23 mouse cellular contexts compared by ENCODE assay signal in genomic region chr10:25441405-25441804, GRCm38 (mm10).
DNase-seq lines count a peak whose midpoint lies in the region; ATAC-seq and TF ChIP-seq lines count a peak whose summit lies in the region.
"Had no signal": no experiment of that assay in that cellular context is flagged by ENCODE, and none has a peak within 500 bp of the region (broad histone marks: within the 10 kb centered on the region; RNA-seq: fewer than 3 reads in every experiment).

No protein-coding gene starts in this region.

- no peak overlapping the region for H3K4me2 ChIP-seq in embryonic facial prominence, embryonic 15.5 days (replicated peaks)
- H3K4me2 ChIP-seq in midbrain, embryonic 16.5 days (ENCODE audit: low read length): no peak overlapping the region
- H3K4me2 ChIP-seq: embryonic facial prominence, embryonic 13.5 days; heart, embryonic 13.5 days; hindbrain, embryonic 12.5 days; hindbrain, embryonic 15.5 days had no signal

- H3K27ac ChIP-seq in gastrocnemius, adult 2 months: peak overlapping the region; percentile 62
- peak overlapping the region; percentile 17; the same call in 1 of the 2 replicates for H3K27ac ChIP-seq in embryonic facial prominence, embryonic 15.5 days (replicated peaks)
- H3K27ac ChIP-seq in midbrain, embryonic 16.5 days (ENCODE audit: low read length): no peak overlapping the region
- H3K27ac ChIP-seq: embryonic facial prominence, embryonic 13.5 days; heart, embryonic 13.5 days; hindbrain, embryonic 12.5 days; hindbrain, embryonic 15.5 days had no signal

- no peaks in the 10 kb centered on the region for H3K9me3 ChIP-seq in embryonic facial prominence, embryonic 15.5 days (replicated peaks)
- H3K9me3 ChIP-seq in midbrain, embryonic 16.5 days (replicated peaks; ENCODE audit: control insufficient read depth, low read length, poor library complexity, severe bottlenecking): no peaks in the 10 kb centered on the region
- H3K9me3 ChIP-seq: embryonic facial prominence, embryonic 13.5 days; heart, embryonic 13.5 days; hindbrain, embryonic 12.5 days; hindbrain, embryonic 15.5 days had no signal

- H3K36me3 ChIP-seq in embryonic facial prominence, embryonic 15.5 days: peaks cover 18% of the 10 kb centered on the region
- peaks cover 3% of the 10 kb centered on the region; the same call in 1 of the 2 replicates for H3K36me3 ChIP-seq in midbrain, embryonic 16.5 days (ENCODE audit: control insufficient read depth, insufficient read depth, low read length)
- H3K36me3 ChIP-seq: hindbrain, embryonic 15.5 days had no signal

- 79% methylated on average over 7 of the region's 7 CpGs for WGBS in embryonic facial prominence, embryonic 15.5 days
- 89% methylated on average over 7 of the region's 7 CpGs for WGBS in midbrain, embryonic 16.5 days

- no peak for DNase-seq in gastrocnemius, adult 2 months
- no peak for DNase-seq in gastrocnemius, adult 8-10 months (ENCODE audit: low spot score in 2 of 2)
- peak; percentile 7 for DNase-seq in kidney, postnatal 10 days
- no peak for DNase-seq in kidney, adult 18-20 months
- peak; percentile 57 for DNase-seq in NIH3T3 (ENCODE audit: low read depth)
- DNase-seq: adrenal gland, postnatal 10 days; adrenal gland, postnatal 36 days; cerebellum, adult 18-20 months; cerebellum, adult 9-10 months; cerebellum, postnatal 14 days; forebrain, postnatal 0 days; gastrocnemius, postnatal 10 days; gastrocnemius, postnatal 36 days had no signal

- ATAC-seq in embryonic facial prominence, embryonic 15.5 days (ENCODE audit: insufficient number of reproducible peaks, low FRiP score, low TSS enrichment, low read depth): no peak
- no peak for ATAC-seq in midbrain, embryonic 16.5 days
- ATAC-seq: activated CD4-positive, CD25-positive, alpha-beta regulatory T cell, adult 4 months; CD4-positive, CD25-positive, alpha-beta regulatory T cell, adult 4 months; forebrain, embryonic 14.5 days; forebrain, postnatal 0 days; intestine, postnatal 0 days had no signal

- peaks cover 9% of the 10 kb centered on the region for H3K4me1 ChIP-seq in embryonic facial prominence, embryonic 15.5 days
- H3K4me1 ChIP-seq in midbrain, embryonic 16.5 days (ENCODE audit: control insufficient read depth, insufficient read depth, low read length): no peaks in the 10 kb centered on the region
- H3K4me1 ChIP-seq: hindbrain, embryonic 12.5 days had no signal

- H3K9ac ChIP-seq in embryonic facial prominence, embryonic 15.5 days: no peak overlapping the region
- H3K9ac ChIP-seq in midbrain, embryonic 16.5 days (ENCODE audit: low read depth, low read length): no peak overlapping the region
- H3K9ac ChIP-seq: embryonic facial prominence, embryonic 13.5 days; forebrain, postnatal 0 days; heart, embryonic 13.5 days; hindbrain, embryonic 12.5 days; hindbrain, embryonic 15.5 days had no signal

- H3K4me3 ChIP-seq in gastrocnemius, adult 2 months: peak overlapping the region; percentile 15; the same call in 1 of the 2 replicates
- H3K4me3 ChIP-seq in embryonic facial prominence, embryonic 15.5 days (replicated peaks): no peak overlapping the region
- no peak overlapping the region for H3K4me3 ChIP-seq in midbrain, embryonic 16.5 days (ENCODE audit: low read depth, low read length)
- H3K4me3 ChIP-seq: embryonic facial prominence, embryonic 13.5 days; heart, embryonic 13.5 days; hindbrain, embryonic 12.5 days; hindbrain, embryonic 15.5 days had no signal

- intact Hi-C loops in gastrocnemius, adult 2 months (cut with DNase I): no loop called here

- no peak for TF ChIP-seq CTCF in gastrocnemius, adult 2 months (IDR thresholded peaks at IDR 0.05)

- no peaks in the 10 kb centered on the region for H3K27me3 ChIP-seq in embryonic facial prominence, embryonic 15.5 days
- no peaks in the 10 kb centered on the region for H3K27me3 ChIP-seq in midbrain, embryonic 16.5 days (ENCODE audit: control insufficient read depth, insufficient read depth, low read depth, low read length)
- H3K27me3 ChIP-seq: embryonic facial prominence, embryonic 13.5 days; heart, embryonic 13.5 days; hindbrain, embryonic 12.5 days; hindbrain, embryonic 15.5 days had no signal

Comparison
In these comparisons a context has a peak if more than half of its experiments do, and no peak if none do; other contexts are left out.
1. DNase-seq: peak in kidney, postnatal 10 days (single experiment) and NIH3T3 (single experiment); none in gastrocnemius, adult 2 months (single experiment), gastrocnemius, adult 8-10 months (0 of 2) and kidney, adult 18-20 months (single experiment).